Mouse (Mus musculus) kidney, embryonic 16.5 days (tissue): Measurements from ENCODE around the gene Robo2. TPM values are rescaled to one million over a fixed set of nuclear protein-coding genes. Genes with fewer than 3 reads are reported as not detected.

ENCODE experiments used
- ATAC-seq: fragments of 200-750 bp; cut with Nextera tagmentation; 2 replicates; pipeline ENCODE4 v1.8.0; 2017; ENCODE audit warnings: moderate TSS enrichment; ENCODE audit not compliant: low FRiP score, low TSS enrichment
- H3K27ac ChIP-seq: fragments of 300-500 bp; sonication (generic); 2 replicates; pipeline ENCODE4 v1.5.1; 2014; ENCODE audit warnings: low read length
- H3K27me3 ChIP-seq: fragments of 300-500 bp; sonication (generic); 2 replicates; pipeline ENCODE4 v1.6.1; 2014; ENCODE audit warnings: low read length, control low read depth, mixed read lengths; ENCODE audit not compliant: insufficient read depth
- H3K36me3 ChIP-seq: fragments of 300-500 bp; sonication (generic); 2 replicates; pipeline ENCODE4 v1.6.1; 2014; ENCODE audit warnings: low read length, control low read depth, mixed read lengths; ENCODE audit not compliant: insufficient read depth
- H3K4me1 ChIP-seq: fragments of 300-500 bp; sonication (generic); 2 replicates; pipeline ENCODE4 v1.6.1; 2014; ENCODE audit warnings: low read length, control low read depth, mixed read lengths; ENCODE audit not compliant: insufficient read depth
- H3K4me2 ChIP-seq: fragments of 300-500 bp; sonication (generic); replicated peaks from 2 replicates; pipeline ENCODE4 v1.6.1; 2014; ENCODE audit warnings: low read depth, low read length
- H3K4me3 ChIP-seq: fragments of 300-500 bp; sonication (generic); 2 replicates; pipeline ENCODE4 v1.5.1; 2014; ENCODE audit warnings: mild to moderate bottlenecking, low read length
- H3K9ac ChIP-seq: fragments of 300-500 bp; sonication (generic); replicated peaks from 2 replicates; pipeline ENCODE4 v1.6.1; 2014; ENCODE audit warnings: low read length
- H3K9me3 ChIP-seq: fragments of 300-500 bp; sonication (generic); 2 replicates; pipeline ENCODE4 v1.6.1; 2016; ENCODE audit warnings: low read length, control low read depth
- WGBS: fragments of 180-500 bp; shearing (Covaris S2); extraction: QIAGEN DNeasy Blood & Tissue Kit; methylation state at CpG from one replicate; pipeline ENCODE4 v1.1.7; 2014; 5-methylcytosine and 5-hydroxymethylcytosine counted together
- polyA plus RNA-seq: library from polyadenylated mRNA; unstranded; fragments of >200 nt; fragmentation: Nextera tagmentation; extraction: Ambion mirVana; gene quantifications from 2 replicates; pipeline ENCODE4 v1.2.1, GENCODE M21; 2015

Robo2 gene
- polyA plus RNA-seq, 1 experiment from 2014 or later = 83.4 TPM

- 89% methylated on average over 5 of the region's 5 CpGs for WGBS
- H3K4me3 ChIP-seq = no peak overlapping the region
- H3K4me2 ChIP-seq = no peak overlapping the region
- H3K36me3 ChIP-seq = no peaks in the 10 kb centered on the region
- no peaks in the 10 kb centered on the region for H3K9me3 ChIP-seq
- no peaks in the 10 kb centered on the region for H3K27me3 ChIP-seq
- H3K27ac ChIP-seq = no peak overlapping the region
- ATAC-seq = no peak
- no peaks in the 10 kb centered on the region for H3K4me1 ChIP-seq
- no peak overlapping the region for H3K9ac ChIP-seq
Observed at GRCm38 (mm10) chr16:73939423-73940210, 472.0 kb downstream of the Robo2 start.

- Histone ChIP-seq H3K36me3 (0 out of 2 replicates have a peak, but pooled peaks cover 5% of the 10 kb centered on the region), H3K9ac (no peak overlapping the region), H3K4me2 (no peak overlapping the region), H3K27me3 (no peaks in the 10 kb centered on the region), H3K4me3 (no peak overlapping the region), H3K27ac (no peak overlapping the region), H3K4me1 (no peaks in the 10 kb centered on the region), H3K9me3 (no peaks in the 10 kb centered on the region)
- ATAC-seq = no peak
- 90% methylated on average over 4 of the region's 4 CpGs for WGBS
Observed at GRCm38 (mm10) chr16:73930323-73930722, 481.3 kb downstream of the Robo2 start.

GRCm38 (mm10) chr16:73927481-73927880 is 484.1 kb downstream of the Robo2 start:
- 83% methylated on average over 3 of the region's 3 CpGs for WGBS
- Histone ChIP-seq H3K9ac (no peak overlapping the region), H3K4me2 (no peak overlapping the region), H3K4me3 (no peak overlapping the region), H3K4me1 (no peaks in the 10 kb centered on the region), H3K9me3 (no peaks in the 10 kb centered on the region), H3K27me3 (no peaks in the 10 kb centered on the region), H3K36me3 (no peaks in the 10 kb centered on the region), H3K27ac (no peak overlapping the region)
- no peak for ATAC-seq

- no peak overlapping the region for H3K4me2 ChIP-seq
- 90% methylated on average over 4 of the region's 4 CpGs for WGBS
- H3K27me3 ChIP-seq = no peaks in the 10 kb centered on the region
- H3K9ac ChIP-seq = no peak overlapping the region
- no peaks in the 10 kb centered on the region for H3K4me1 ChIP-seq
- no peak overlapping the region for H3K27ac ChIP-seq
- no peak for ATAC-seq
- no peaks in the 10 kb centered on the region for H3K9me3 ChIP-seq
- H3K36me3 ChIP-seq = no peaks in the 10 kb centered on the region
- no peak overlapping the region for H3K4me3 ChIP-seq
Observed at GRCm38 (mm10) chr16:73915425-73915824, 496.2 kb downstream of the Robo2 start.

GRCm38 (mm10) chr16:73914936-73915335 is 496.7 kb downstream of the Robo2 start:
- ATAC-seq = no peak
- H3K9ac ChIP-seq = no peak overlapping the region
- 78% methylated on average over 4 of the region's 4 CpGs for WGBS
- H3K36me3 ChIP-seq = no peaks in the 10 kb centered on the region
- no peaks in the 10 kb centered on the region for H3K4me1 ChIP-seq
- no peak overlapping the region for H3K27ac ChIP-seq
- H3K9me3 ChIP-seq = no peaks in the 10 kb centered on the region
- H3K4me2 ChIP-seq = no peak overlapping the region
- H3K4me3 ChIP-seq = no peak overlapping the region
- no peaks in the 10 kb centered on the region for H3K27me3 ChIP-seq

- ATAC-seq = no peak
- Histone ChIP-seq H3K36me3 (no peaks in the 10 kb centered on the region), H3K9me3 (no peaks in the 10 kb centered on the region), H3K4me2 (no peak overlapping the region), H3K27me3 (no peaks in the 10 kb centered on the region), H3K4me1 (no peaks in the 10 kb centered on the region), H3K9ac (no peak overlapping the region), H3K27ac (no peak overlapping the region), H3K4me3 (no peak overlapping the region)
- WGBS = 84% methylated on average over 11 of the region's 11 CpGs
Observed at GRCm38 (mm10) chr16:73908504-73908903, 503.1 kb downstream of the Robo2 start.

GRCm38 (mm10) chr16:73896856-73897255 is 514.8 kb downstream of the Robo2 start:
- Histone ChIP-seq H3K27ac (no peak overlapping the region), H3K4me2 (no peak overlapping the region), H3K27me3 (no peaks in the 10 kb centered on the region), H3K9me3 (no peaks in the 10 kb centered on the region), H3K9ac (no peak overlapping the region), H3K4me1 (no peaks in the 10 kb centered on the region), H3K36me3 (0 out of 2 replicates have a peak, but pooled peaks cover 4% of the 10 kb centered on the region), H3K4me3 (no peak overlapping the region)
- ATAC-seq = no peak
- 91% methylated on average over 11 of the region's 11 CpGs for WGBS

- no peak overlapping the region for H3K4me2 ChIP-seq
- no peak overlapping the region for H3K4me3 ChIP-seq
- H3K9me3 ChIP-seq = no peaks in the 10 kb centered on the region
- no peak overlapping the region for H3K9ac ChIP-seq
- H3K36me3 ChIP-seq = no peaks in the 10 kb centered on the region
- no peaks in the 10 kb centered on the region for H3K27me3 ChIP-seq
- no peak for ATAC-seq
- H3K4me1 ChIP-seq = 0 out of 2 replicates have a peak, but pooled peaks cover 4% of the 10 kb centered on the region
- WGBS = 86% methylated on average over 1 of the region's 1 CpGs
- no peak overlapping the region for H3K27ac ChIP-seq
Observed at GRCm38 (mm10) chr16:73881911-73882310, 529.7 kb downstream of the Robo2 start.

GRCm38 (mm10) chr16:73877973-73878372 is 533.7 kb downstream of the Robo2 start:
- H3K9ac ChIP-seq = no peak overlapping the region
- H3K36me3 ChIP-seq = no peaks in the 10 kb centered on the region
- H3K4me2 ChIP-seq = no peak overlapping the region
- no peaks in the 10 kb centered on the region for H3K9me3 ChIP-seq
- WGBS = 47% methylated on average over 3 of the region's 3 CpGs
- no peaks in the 10 kb centered on the region for H3K27me3 ChIP-seq
- H3K4me3 ChIP-seq = no peak overlapping the region
- 0 out of 2 replicates have a peak, but pooled peaks cover 4% of the 10 kb centered on the region for H3K4me1 ChIP-seq
- H3K27ac ChIP-seq = peak overlapping the region; percentile 65; the same call in 1 of the 2 replicates
- peak; percentile 75; the same call in 1 of the 2 replicates for ATAC-seq

GRCm38 (mm10) chr16:73874991-73875390 is 536.6 kb downstream of the Robo2 start:
- H3K27ac ChIP-seq = no peak overlapping the region
- no peak for ATAC-seq
- no peak overlapping the region for H3K9ac ChIP-seq
- no peak overlapping the region for H3K4me3 ChIP-seq
- H3K4me1 ChIP-seq = 0 out of 2 replicates have a peak, but pooled peaks cover 6% of the 10 kb centered on the region
- H3K4me2 ChIP-seq = no peak overlapping the region
- H3K27me3 ChIP-seq = no peaks in the 10 kb centered on the region
- no peaks in the 10 kb centered on the region for H3K36me3 ChIP-seq
- no peaks in the 10 kb centered on the region for H3K9me3 ChIP-seq
- WGBS = 81% methylated on average over 2 of the region's 2 CpGs
